Mouse (Mus musculus) ovary, adult 18-20 months (tissue): ENCODE data around the gene Tap1.
"Not testable (repeated sequence)": the region's sequence is repeated elsewhere in the genome, so short reads cannot be mapped to it uniquely, and the experiment has no call there.

Source experiments
- DNase-seq: peaks from one replicate; pipeline ENCODE4 v3.0.0; 2022; ENCODE audit warnings: low spot score, mixed read lengths

The Tap1 gene

DNA sequence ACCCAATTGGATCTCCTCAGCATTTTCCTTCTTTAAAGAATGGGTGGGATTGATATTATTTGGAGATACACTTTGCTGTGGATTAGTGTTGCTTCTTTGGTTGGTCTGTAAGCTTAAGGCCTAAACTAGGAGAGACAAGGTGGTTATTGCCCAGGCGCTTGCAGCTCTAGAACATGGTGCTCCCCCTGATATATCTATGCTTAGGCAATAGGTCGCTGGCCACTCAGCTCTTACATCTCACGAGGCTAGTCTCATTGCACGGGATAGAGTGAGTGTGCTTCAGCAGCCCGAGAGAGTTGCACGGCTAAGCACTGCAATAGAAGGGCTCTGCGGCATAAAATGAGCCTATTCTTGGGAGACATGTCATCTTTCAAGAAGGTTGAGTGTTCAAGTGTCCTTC is 44.7 kb downstream of the Tap1 start:
- not testable (repeated sequence) for DNase-seq

DNA sequence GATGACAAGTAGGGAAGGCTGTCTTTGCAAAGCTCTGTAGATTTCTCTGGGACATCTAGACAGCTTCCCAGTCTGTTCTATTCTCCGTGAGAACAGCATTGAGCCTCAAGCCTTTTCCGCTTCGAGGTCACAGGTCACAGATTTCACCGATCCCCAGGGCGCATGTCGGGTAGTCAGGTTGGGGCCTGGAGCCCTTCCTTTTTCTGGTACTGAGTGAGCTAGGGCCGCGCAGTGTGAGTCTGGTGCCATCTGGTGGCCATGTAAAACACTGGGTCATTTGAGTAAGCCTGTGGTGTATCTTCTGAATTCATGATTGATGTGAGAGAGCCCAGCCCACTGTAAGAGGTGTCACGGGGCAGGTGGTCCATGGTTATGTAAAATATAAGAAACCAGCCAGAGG is 47.6 kb downstream of the Tap1 start:
- DNase-seq, result peak; percentile 29

DNA sequence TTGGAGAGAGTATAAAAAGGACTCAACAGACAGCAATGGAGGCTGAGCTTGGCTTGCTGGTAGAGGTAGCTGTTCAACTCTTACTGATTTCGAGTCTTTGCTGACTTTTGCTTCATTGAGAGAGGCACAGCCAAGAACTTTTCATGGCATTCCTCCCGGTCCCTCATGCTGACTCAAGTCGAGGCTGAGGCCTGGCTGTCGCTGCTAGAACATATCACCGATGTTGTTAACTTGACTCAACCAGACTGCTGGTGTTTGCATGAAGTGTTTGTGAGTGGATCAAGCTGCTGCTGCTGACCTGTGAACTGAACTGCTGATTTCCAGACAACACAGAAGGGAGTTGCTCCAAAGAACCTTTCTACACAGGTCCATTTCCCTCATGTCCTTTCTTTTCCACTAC is 49.3 kb downstream of the Tap1 start:
- no peak for DNase-seq

DNA sequence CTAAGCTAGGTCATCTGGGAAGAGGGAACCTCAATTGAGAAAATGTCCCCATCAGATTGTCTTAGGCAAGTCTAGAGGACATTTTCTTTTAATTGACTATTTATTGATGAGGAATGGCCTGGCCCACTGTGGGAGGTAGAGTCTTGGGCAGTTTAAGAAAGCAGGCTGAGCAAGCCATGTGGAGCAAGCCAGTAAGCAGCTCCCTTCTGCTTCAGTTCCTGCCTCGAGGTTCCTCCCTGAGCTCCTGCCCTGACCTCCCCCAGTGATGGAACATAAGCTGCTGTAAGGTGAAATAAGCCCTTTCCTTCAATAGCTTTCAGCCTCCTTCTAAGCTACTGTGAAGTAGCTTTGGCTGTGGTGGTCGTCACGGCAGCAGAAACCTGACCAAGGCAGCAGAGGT is 50.4 kb downstream of the Tap1 start:
- no peak for DNase-seq

DNA sequence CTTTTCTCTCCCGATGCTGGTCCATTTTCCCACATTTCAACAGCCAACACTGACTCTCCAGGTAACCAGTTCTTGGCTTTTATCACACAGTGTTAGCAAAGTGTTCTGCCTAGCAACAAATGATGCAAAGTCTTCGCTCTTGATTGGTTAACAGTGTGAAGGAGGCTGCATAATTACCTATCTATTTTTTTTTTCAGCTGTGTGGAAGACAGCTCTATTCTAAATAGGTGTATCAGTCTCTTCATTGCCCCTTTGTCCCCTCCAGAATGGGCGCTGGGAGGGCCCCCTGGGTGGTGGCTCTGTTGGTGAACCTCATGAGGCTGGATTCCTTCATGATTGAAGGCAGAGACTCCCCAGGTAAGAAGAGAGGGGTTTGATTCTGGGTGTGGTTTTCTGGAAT is 51.4 kb downstream of the Tap1 start, which contains the start of gene H2-Ob:
Gene H2-Ob, plus strand, starts transcription at position 198 of the 400 bp plus-strand sequence.
- DNase-seq, result no peak

DNA sequence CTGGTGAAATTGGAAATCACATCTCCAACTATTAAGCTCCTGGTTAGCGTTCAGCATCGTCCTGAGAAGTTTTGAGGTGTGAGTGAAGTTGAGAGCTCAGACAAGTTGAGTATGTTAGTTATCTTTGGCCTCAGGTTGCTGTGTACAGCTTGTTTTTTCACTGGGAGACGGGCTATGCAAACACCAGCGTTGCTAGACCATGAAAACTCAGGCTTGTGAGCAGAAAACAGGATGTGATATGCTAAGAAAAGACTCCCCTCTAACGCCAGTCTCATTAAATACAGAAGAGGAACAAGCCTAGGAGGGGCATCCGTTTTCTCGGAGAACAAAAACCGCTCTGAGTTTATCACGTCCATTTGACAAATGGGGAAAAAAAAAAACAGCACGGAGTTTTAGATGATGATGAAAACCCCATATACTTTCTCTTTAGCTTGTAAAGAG is 52.3 kb downstream of the Tap1 start:
- no peak for DNase-seq

DNA sequence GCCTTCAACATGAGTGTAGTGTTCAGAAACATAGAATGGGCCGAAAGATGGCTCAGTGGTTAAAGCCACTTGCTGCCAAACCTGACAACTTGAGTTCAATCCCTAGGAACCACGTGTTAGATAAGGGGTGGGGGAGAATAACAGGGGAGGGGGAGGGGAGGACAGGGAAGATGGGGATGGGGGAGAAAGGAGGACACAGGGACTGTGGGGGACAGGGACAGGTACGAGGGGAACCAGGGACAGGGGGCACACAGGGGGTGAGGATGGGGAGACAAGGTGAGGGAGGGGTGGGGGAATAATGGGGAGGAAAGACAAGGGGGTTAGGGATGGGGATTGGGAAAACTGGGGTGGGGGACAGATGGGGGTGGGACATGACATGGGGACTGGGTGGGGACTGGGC is 53.0 kb downstream of the Tap1 start:
- no peak for DNase-seq

DNA sequence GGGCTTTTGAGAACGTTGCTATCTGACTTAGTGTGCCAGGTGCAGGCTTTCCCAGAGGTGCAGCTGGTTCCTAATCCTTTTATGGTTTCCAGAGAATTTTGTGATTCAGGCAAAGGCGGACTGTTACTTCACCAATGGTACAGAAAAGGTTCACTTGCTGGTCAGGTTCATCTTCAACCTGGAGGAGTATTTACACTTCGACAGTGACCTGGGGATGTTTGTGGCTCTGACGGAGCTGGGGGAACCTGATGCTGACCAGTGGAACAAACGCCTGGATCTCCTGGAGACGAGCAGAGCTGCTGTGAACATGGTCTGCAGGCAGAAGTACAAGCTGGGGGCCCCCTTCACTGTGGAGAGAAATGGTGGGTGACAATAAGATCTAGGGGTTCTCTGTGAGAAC is 53.6 kb downstream of the Tap1 start:
- DNase-seq, result no peak

DNA sequence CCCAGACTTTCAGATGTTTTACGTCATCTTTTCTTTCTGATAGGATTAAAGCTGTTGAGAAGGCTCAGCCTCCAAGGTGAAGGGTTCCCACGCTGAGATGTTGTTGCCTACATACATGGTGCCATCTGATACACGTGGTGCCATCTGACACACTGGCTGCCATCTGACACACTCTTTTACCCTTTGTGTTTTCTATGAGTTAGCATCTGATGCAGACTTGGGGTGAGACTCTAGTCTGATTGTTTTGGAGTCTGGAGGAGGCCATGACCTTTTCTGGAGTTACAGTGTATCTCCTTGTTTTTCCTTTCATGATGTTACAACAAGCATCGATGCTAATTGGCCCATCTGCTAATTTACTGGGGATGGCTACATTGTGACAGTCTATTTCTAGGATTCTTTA is 57.3 kb downstream of the Tap1 start:
- DNase-seq, result no peak
